Mouse (Mus musculus): ENCODE measurements around the gene Arhgap17. TPM values are rescaled to one million over a fixed set of nuclear protein-coding genes. Genes with fewer than 3 reads are reported as not detected.

The Arhgap17 gene
- polyA plus RNA-seq, 1 experiment from 2014 or later, result 21.3 TPM

DNA sequence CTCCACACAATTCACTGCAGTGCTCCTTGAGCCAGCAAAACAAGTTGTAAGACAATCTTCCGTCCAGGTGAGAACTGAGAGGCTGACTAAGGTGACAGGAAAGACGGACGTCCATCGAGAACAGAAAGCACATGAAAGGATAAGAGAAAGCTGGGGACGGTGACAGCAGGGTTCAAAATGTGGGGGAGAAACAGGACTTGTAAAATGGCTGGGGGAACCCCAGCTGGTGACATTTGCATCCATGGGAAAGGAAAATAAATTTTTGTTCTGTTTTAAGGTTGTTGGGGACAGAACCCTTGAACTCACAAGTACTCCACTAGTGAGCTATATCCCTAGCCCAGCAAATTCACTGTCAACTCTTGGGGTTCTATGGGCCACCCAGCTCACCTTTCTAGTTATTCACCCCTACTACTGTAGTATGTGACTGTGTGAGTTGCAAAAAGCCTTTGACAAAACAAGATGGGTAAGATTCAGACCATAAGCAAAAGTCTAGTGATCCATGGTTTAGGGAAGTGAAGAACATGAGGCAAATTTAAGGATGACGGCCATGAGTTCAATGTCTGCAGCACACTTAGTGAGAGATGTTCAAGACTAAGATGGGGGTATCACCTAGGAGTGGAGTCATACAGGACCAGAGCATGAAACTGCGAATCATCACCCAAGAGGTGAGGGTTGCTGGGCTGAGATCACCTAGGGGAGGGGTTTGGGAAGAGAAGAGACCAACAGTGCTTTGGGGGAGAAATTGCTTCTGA is 8.3 kb downstream of the Arhgap17 start:
- Histone ChIP-seq H3K9me3 (ENCODE audit: low read length) (no peaks in the 10 kb centered on the region), H3K36me3 (ENCODE audit: insufficient read depth, low read length) (no peaks in the 10 kb centered on the region), H3K4me3 (ENCODE audit: low read length) (no peak overlapping the region), H3K27me3 (ENCODE audit: insufficient read depth, low read length) (no peaks in the 10 kb centered on the region), H3K27ac (ENCODE audit: low read length) (no peak overlapping the region), H3K9ac (replicated peaks; ENCODE audit: low read length) (no peak overlapping the region), H3K4me1 (ENCODE audit: insufficient read depth, low read length) (peaks cover 8% of the 10 kb centered on the region; the same call in 1 of the 2 replicates), H3K4me2 (replicated peaks; ENCODE audit: low read depth, low read length) (no peak overlapping the region)
- ATAC-seq (ENCODE audit: low FRiP score, low TSS enrichment), result no peak
- 82% methylated on average over 7 of the region's 7 CpGs for WGBS

DNA sequence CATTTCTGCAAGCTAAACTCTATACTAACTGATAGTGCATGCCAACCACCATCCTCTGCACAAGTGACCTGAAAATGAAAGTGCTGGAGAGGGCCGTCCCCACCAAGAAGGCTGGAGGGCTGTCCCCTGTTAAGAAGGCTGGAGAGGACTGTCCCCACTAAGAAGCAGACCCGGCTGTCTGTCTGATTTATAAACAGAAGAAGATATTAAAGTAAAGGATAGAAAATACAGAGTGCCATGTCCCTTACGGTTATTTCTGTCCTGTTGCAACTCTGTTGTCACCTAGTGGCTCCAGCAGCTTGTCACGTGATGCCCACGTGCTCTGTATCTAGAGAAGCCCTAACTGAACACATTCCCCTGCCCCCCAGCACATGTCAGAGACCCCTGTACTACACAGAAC is 9.5 kb downstream of the Arhgap17 start:
- Histone ChIP-seq H3K4me1 (ENCODE audit: insufficient read depth, low read length) (no peaks in the 10 kb centered on the region), H3K9ac (replicated peaks; ENCODE audit: low read length) (no peak overlapping the region), H3K27me3 (ENCODE audit: insufficient read depth, low read length) (no peaks in the 10 kb centered on the region), H3K9me3 (ENCODE audit: low read length) (no peaks in the 10 kb centered on the region), H3K27ac (ENCODE audit: low read length) (no peak overlapping the region), H3K4me2 (replicated peaks; ENCODE audit: low read depth, low read length) (no peak overlapping the region), H3K4me3 (ENCODE audit: low read length) (no peak overlapping the region), H3K36me3 (ENCODE audit: insufficient read depth, low read length) (no peaks in the 10 kb centered on the region)
- 71% methylated on average over 5 of the region's 5 CpGs for WGBS
- ATAC-seq (ENCODE audit: low FRiP score, low TSS enrichment), result no peak

DNA sequence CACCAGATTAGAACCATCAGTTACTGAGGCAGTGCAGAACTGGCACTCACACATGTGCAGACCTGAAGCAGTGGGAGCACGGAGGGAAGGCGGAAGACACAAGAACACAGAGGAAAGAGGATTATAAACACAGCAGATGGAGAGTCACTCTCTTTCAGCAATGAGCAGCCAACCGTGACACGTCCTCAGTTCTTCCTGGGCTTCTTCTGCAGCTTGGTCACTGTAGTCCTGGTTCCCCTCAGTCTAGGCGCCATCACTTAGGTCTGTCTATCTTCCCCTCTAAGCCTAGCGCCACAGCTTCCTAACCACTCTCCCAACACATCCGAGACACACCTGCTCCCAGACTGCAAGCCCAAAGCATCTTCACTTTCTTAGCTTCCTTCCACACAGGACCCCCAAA is 10.6 kb downstream of the Arhgap17 start:
- H3K27me3 ChIP-seq (ENCODE audit: insufficient read depth, low read length), result no peaks in the 10 kb centered on the region
- 0 out of 2 replicates have a peak, but pooled peaks cover 2% of the 10 kb centered on the region for H3K4me1 ChIP-seq (ENCODE audit: insufficient read depth, low read length)
- H3K9me3 ChIP-seq (ENCODE audit: low read length), result no peaks in the 10 kb centered on the region
- 64% methylated on average over 7 of the region's 7 CpGs for WGBS
- H3K27ac ChIP-seq (ENCODE audit: low read length), result no peak overlapping the region
- no peak overlapping the region for H3K4me2 ChIP-seq (replicated peaks; ENCODE audit: low read depth, low read length)
- H3K4me3 ChIP-seq (ENCODE audit: low read length), result no peak overlapping the region
- no peak for ATAC-seq (ENCODE audit: low FRiP score, low TSS enrichment)
- no peaks in the 10 kb centered on the region for H3K36me3 ChIP-seq (ENCODE audit: insufficient read depth, low read length)
- H3K9ac ChIP-seq (replicated peaks; ENCODE audit: low read length), result no peak overlapping the region

DNA sequence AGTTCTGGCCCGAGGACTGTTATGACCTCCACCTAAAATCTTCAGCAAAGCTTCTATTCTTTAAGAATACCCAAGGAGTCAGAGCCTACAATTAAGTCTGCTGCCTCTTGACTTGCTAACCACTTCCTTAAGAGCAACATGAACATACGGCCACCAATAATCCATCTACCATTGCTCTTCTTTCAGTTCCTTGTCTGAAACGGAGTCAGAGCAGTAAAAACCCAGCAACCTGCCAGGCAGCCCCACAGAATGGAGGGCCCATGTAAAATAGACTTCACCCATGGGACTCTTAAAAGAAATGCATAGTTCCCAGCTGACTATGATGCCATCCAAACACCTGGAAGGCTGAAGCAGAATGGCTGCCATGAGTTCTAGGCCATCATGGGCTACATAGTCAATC is 13.6 kb downstream of the Arhgap17 start:
- no peaks in the 10 kb centered on the region for H3K27me3 ChIP-seq (ENCODE audit: insufficient read depth, low read length)
- H3K36me3 ChIP-seq (ENCODE audit: insufficient read depth, low read length), result no peaks in the 10 kb centered on the region
- no peak for ATAC-seq (ENCODE audit: low FRiP score, low TSS enrichment)
- no peak overlapping the region for H3K27ac ChIP-seq (ENCODE audit: low read length)
- H3K9me3 ChIP-seq (ENCODE audit: low read length), result no peaks in the 10 kb centered on the region
- H3K4me3 ChIP-seq (ENCODE audit: low read length), result no peak overlapping the region
- 0 out of 2 replicates have a peak, but pooled peaks cover 4% of the 10 kb centered on the region for H3K4me1 ChIP-seq (ENCODE audit: insufficient read depth, low read length)
- no peak overlapping the region for H3K9ac ChIP-seq (replicated peaks; ENCODE audit: low read length)
- no peak overlapping the region for H3K4me2 ChIP-seq (replicated peaks; ENCODE audit: low read depth, low read length)
- 81% methylated on average over 3 of the region's 3 CpGs for WGBS

DNA sequence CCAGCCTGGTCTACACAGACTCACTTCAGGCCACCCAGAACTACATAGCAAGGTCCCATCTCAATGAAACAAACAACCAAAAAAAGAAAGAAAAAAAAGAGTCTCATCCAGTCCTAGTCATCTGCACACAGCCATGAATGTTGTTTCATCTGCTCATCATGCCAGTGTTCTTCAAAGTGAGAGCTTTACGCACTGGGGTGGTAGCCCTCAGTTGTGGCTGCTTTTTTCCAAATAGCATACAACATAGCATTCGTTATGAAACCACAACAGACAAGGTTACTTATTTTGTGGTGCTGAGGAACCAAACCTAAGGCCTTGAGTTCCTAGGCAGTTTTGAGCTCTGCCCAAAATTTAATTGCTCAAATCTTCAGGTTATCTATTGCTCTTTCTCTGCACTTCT is 14.9 kb downstream of the Arhgap17 start:
- no peak for ATAC-seq (ENCODE audit: low FRiP score, low TSS enrichment)
- Histone ChIP-seq H3K27ac (ENCODE audit: low read length) (no peak overlapping the region), H3K9ac (replicated peaks; ENCODE audit: low read length) (no peak overlapping the region), H3K9me3 (ENCODE audit: low read length) (no peaks in the 10 kb centered on the region), H3K27me3 (ENCODE audit: insufficient read depth, low read length) (no peaks in the 10 kb centered on the region), H3K36me3 (ENCODE audit: insufficient read depth, low read length) (no peaks in the 10 kb centered on the region), H3K4me1 (ENCODE audit: insufficient read depth, low read length) (peaks cover 13% of the 10 kb centered on the region; the same call in 1 of the 2 replicates), H3K4me3 (ENCODE audit: low read length) (no peak overlapping the region), H3K4me2 (replicated peaks; ENCODE audit: low read depth, low read length) (no peak overlapping the region)
- 94% methylated on average over 2 of the region's 2 CpGs for WGBS

DNA sequence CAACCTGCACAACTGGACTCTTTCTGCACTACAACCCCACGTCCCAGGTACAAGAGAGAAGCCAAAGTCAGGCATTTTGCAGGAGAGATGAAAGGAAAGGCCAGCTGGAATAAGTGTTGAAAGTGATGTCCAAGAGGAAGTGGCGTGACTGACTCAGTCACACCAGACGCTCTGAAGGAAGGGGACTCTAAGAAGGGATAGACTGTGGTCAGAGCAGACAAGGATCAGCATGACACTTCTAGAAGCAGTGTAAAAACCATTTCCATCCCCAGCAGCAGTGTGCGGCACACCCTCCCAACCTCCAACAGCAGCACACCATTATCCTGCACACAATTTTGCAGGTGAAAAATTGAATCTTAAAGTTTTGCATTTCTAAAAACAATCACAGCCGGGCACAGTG is 15.3 kb downstream of the Arhgap17 start:
- 77% methylated on average over 5 of the region's 5 CpGs for WGBS
- Histone ChIP-seq H3K36me3 (ENCODE audit: insufficient read depth, low read length) (no peaks in the 10 kb centered on the region), H3K9me3 (ENCODE audit: low read length) (no peaks in the 10 kb centered on the region), H3K4me1 (ENCODE audit: insufficient read depth, low read length) (peaks cover 16% of the 10 kb centered on the region; the same call in 1 of the 2 replicates), H3K27me3 (ENCODE audit: insufficient read depth, low read length) (no peaks in the 10 kb centered on the region), H3K27ac (ENCODE audit: low read length) (no peak overlapping the region), H3K9ac (replicated peaks; ENCODE audit: low read length) (no peak overlapping the region), H3K4me3 (ENCODE audit: low read length) (no peak overlapping the region), H3K4me2 (replicated peaks; ENCODE audit: low read depth, low read length) (no peak overlapping the region)
- ATAC-seq (ENCODE audit: low FRiP score, low TSS enrichment), result no peak

DNA sequence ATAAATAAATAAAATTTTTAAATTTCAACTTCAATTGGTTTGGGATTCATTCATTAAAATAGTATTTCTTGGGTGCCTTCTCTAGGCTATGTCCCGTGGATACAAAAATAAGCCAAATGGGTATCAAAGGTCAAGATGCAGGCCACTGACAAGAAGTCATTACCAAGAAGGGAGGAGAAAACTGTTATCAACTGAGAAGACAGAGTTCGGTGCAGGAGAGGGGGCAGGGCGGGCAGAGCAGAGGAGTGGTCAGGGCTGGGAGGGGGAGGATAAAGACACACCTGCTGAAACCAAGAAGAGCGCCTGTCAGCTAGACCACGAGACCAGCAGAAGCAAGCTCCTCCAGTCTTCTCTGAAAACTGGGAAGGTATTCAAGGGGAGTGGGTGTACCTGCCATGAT is 15.8 kb downstream of the Arhgap17 start:
- H3K4me2 ChIP-seq (replicated peaks; ENCODE audit: low read depth, low read length), result no peak overlapping the region
- no peaks in the 10 kb centered on the region for H3K27me3 ChIP-seq (ENCODE audit: insufficient read depth, low read length)
- ATAC-seq (ENCODE audit: low FRiP score, low TSS enrichment), result no peak
- H3K27ac ChIP-seq (ENCODE audit: low read length), result no peak overlapping the region
- WGBS, result 67% methylated on average over 5 of the region's 5 CpGs
- no peak overlapping the region for H3K4me3 ChIP-seq (ENCODE audit: low read length)
- H3K9ac ChIP-seq (replicated peaks; ENCODE audit: low read length), result no peak overlapping the region
- no peaks in the 10 kb centered on the region for H3K9me3 ChIP-seq (ENCODE audit: low read length)
- peaks cover 16% of the 10 kb centered on the region; the same call in 1 of the 2 replicates for H3K4me1 ChIP-seq (ENCODE audit: insufficient read depth, low read length)
- H3K36me3 ChIP-seq (ENCODE audit: insufficient read depth, low read length), result no peaks in the 10 kb centered on the region

DNA sequence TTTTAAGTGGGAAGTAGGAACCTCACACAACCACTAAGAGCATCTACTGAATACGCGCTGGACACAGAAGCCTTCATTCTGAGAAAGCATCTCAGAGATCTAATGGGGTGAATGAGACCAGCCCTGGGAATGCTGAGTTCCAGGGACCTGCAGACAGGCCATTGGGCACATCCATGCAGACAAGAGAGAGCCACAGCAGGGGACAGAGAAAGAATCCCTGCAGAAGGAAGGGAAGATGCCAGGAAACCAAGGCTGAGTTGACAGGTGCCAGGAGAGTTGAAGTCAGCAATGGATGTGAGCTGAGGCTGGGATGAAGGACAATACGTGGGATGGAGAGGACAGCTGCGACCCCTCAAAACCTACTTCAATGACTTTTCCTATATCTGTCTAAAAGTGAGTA is 16.6 kb downstream of the Arhgap17 start:
- no peak overlapping the region for H3K27ac ChIP-seq (ENCODE audit: low read length)
- no peaks in the 10 kb centered on the region for H3K9me3 ChIP-seq (ENCODE audit: low read length)
- 93% methylated on average over 4 of the region's 4 CpGs for WGBS
- H3K9ac ChIP-seq (replicated peaks; ENCODE audit: low read length), result no peak overlapping the region
- H3K27me3 ChIP-seq (ENCODE audit: insufficient read depth, low read length), result no peaks in the 10 kb centered on the region
- H3K36me3 ChIP-seq (ENCODE audit: insufficient read depth, low read length), result no peaks in the 10 kb centered on the region
- H3K4me1 ChIP-seq (ENCODE audit: insufficient read depth, low read length), result peaks cover 16% of the 10 kb centered on the region; the same call in 1 of the 2 replicates
- no peak for ATAC-seq (ENCODE audit: low FRiP score, low TSS enrichment)
- no peak overlapping the region for H3K4me2 ChIP-seq (replicated peaks; ENCODE audit: low read depth, low read length)
- H3K4me3 ChIP-seq (ENCODE audit: low read length), result no peak overlapping the region

DNA sequence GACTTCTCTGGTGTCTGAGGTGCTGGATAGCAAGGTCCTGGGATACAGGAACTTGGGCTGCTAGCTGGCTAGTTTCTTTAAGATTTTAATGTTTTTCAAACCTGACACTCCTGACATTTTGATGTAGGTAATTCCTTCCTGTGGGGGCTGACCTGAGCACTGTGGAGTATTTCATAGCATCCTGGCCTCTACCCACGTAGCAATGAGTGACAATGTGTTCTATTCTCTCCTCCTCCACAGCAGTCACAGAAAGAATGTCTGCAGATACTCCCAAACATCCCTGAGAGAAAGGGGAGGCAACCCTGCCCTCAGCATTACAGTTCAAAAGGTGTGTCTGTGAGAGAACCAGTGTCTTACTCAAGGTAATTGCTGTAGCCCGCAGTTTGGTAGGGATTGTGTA is 19.5 kb downstream of the Arhgap17 start:
- H3K9me3 ChIP-seq (ENCODE audit: low read length), result no peaks in the 10 kb centered on the region
- no peak overlapping the region for H3K4me3 ChIP-seq (ENCODE audit: low read length)
- no peak overlapping the region for H3K9ac ChIP-seq (replicated peaks; ENCODE audit: low read length)
- ATAC-seq (ENCODE audit: low FRiP score, low TSS enrichment), result no peak
- no peaks in the 10 kb centered on the region for H3K36me3 ChIP-seq (ENCODE audit: insufficient read depth, low read length)
- peaks cover 21% of the 10 kb centered on the region for H3K4me1 ChIP-seq (ENCODE audit: insufficient read depth, low read length)
- no peak overlapping the region for H3K27ac ChIP-seq (ENCODE audit: low read length)
- H3K27me3 ChIP-seq (ENCODE audit: insufficient read depth, low read length), result no peaks in the 10 kb centered on the region
- no peak overlapping the region for H3K4me2 ChIP-seq (replicated peaks; ENCODE audit: low read depth, low read length)
- whole genome bisulfite sequencing, result 39% methylated on average over 2 of the region's 2 CpGs

DNA sequence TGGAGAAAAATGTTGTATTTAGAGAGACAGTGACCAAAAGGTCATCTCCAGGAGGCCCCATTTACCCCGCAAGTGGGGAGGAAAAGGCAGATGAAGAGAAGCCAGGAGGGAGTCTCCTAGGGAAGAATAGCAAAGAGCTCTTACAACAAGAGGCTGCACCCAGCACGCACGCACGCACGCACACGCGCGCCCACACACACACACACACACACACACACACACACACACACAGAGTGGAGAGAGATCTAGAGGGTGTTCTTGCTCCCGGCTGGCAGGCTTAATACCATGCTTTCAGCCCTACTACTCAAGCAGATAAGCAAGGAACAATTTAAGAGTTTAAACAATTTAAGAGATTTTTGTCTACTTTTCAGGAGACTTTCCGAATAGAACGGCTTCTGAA is 19.9 kb downstream of the Arhgap17 start:
- Histone ChIP-seq H3K9me3 (ENCODE audit: low read length) (no peaks in the 10 kb centered on the region), H3K36me3 (ENCODE audit: insufficient read depth, low read length) (no peaks in the 10 kb centered on the region), H3K4me3 (ENCODE audit: low read length) (no peak overlapping the region), H3K27ac (ENCODE audit: low read length) (no peak overlapping the region), H3K27me3 (ENCODE audit: insufficient read depth, low read length) (no peaks in the 10 kb centered on the region), H3K9ac (replicated peaks; ENCODE audit: low read length) (no peak overlapping the region), H3K4me2 (replicated peaks; ENCODE audit: low read depth, low read length) (no peak overlapping the region), H3K4me1 (ENCODE audit: insufficient read depth, low read length) (peaks cover 21% of the 10 kb centered on the region)
- ATAC-seq (ENCODE audit: low FRiP score, low TSS enrichment), result no peak
- WGBS, result 62% methylated on average over 11 of the region's 11 CpGs
